Mouse (Mus musculus): Measurements from ENCODE around the gene Ina. TPM values are rescaled to one million over a fixed set of nuclear protein-coding genes. Genes with fewer than 3 reads are reported as not detected.

The Ina gene
- polyA plus RNA-seq, 1 experiment from 2014 or later, result 8.4 TPM

DNA sequence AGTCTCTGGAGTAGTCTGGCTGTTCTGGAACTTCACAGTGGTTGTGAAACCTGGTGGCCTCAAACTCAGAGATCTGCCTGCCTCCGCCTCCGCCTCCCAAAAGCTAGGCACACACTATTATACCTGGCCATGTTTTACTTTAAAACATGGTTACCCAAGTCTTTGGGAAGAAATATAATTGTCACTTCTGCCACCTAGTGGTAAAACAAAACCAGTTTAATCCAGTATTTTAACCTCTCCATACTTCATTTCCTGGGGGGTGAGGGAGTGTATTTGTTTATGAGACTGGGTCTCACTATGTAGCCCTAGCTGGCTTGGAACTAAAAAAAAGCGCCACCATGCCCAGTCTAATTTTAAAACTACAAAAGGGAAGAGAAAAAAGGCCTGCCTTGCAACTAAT, 29.1 kb downstream of the Ina start:
- no peaks in the 10 kb centered on the region for H3K9me3 ChIP-seq
- H3K9ac ChIP-seq, result no peak overlapping the region
- no peak overlapping the region for H3K4me3 ChIP-seq
- no peaks in the 10 kb centered on the region for H3K27me3 ChIP-seq
- H3K4me2 ChIP-seq, result no peak overlapping the region
- peaks cover 65% of the 10 kb centered on the region for H3K36me3 ChIP-seq
- WGBS, result 87% methylated on average over 3 of the region's 3 CpGs
- ATAC-seq (ENCODE audit: insufficient number of reproducible peaks, insufficient read depth, low FRiP score, low TSS enrichment, low read depth), result no peak
- H3K4me1 ChIP-seq, result no peaks in the 10 kb centered on the region
- H3K27ac ChIP-seq, result no peak overlapping the region

- Histone ChIP-seq H3K9me3 (no peaks in the 10 kb centered on the region), H3K36me3 (peaks cover 43% of the 10 kb centered on the region)
- ATAC-seq (ENCODE audit: insufficient number of reproducible peaks, insufficient read depth, low FRiP score, low TSS enrichment, low read depth), result no peak
These were observed 31.8 kb downstream of the Ina start for GRCm38 (mm10) chr19:47046343-47046742.

GRCm38 (mm10) chr19:47047236-47047833, 32.8 kb downstream of the Ina start:
- Histone ChIP-seq H3K9ac (no peak overlapping the region), H3K27ac (no peak overlapping the region), H3K9me3 (no peaks in the 10 kb centered on the region), H3K27me3 (no peaks in the 10 kb centered on the region), H3K4me2 (no peak overlapping the region), H3K4me1 (peaks cover 17% of the 10 kb centered on the region), H3K36me3 (peaks cover 40% of the 10 kb centered on the region), H3K4me3 (no peak overlapping the region)
- 78% methylated on average over 13 of the region's 13 CpGs for WGBS
- no peak for ATAC-seq (ENCODE audit: insufficient number of reproducible peaks, insufficient read depth, low FRiP score, low TSS enrichment, low read depth)

More at GRCm38 (mm10) chr19:47046343-47046742, 31.8 kb downstream of the Ina start:
- H3K4me2 ChIP-seq, result no peak overlapping the region
- H3K4me3 ChIP-seq, result no peak overlapping the region
- no peak overlapping the region for H3K27ac ChIP-seq
- peaks cover 17% of the 10 kb centered on the region for H3K4me1 ChIP-seq
- H3K9ac ChIP-seq, result no peak overlapping the region
- no peaks in the 10 kb centered on the region for H3K27me3 ChIP-seq
- WGBS, result 85% methylated on average over 1 of the region's 1 CpGs

- Histone ChIP-seq H3K9ac (no peak overlapping the region), H3K27me3 (no peaks in the 10 kb centered on the region), H3K27ac (no peak overlapping the region), H3K4me2 (peak overlapping the region; percentile 81), H3K4me1 (peaks cover 17% of the 10 kb centered on the region), H3K36me3 (peaks cover 32% of the 10 kb centered on the region), H3K9me3 (no peaks in the 10 kb centered on the region), H3K4me3 (peak overlapping the region; percentile 70; the same call in 1 of the 2 replicates)
- ATAC-seq (ENCODE audit: insufficient number of reproducible peaks, insufficient read depth, low FRiP score, low TSS enrichment, low read depth), result no peak
- 60% methylated on average over 4 of the region's 4 CpGs for WGBS
These were observed 34.6 kb downstream of the Ina start for GRCm38 (mm10) chr19:47049061-47049460.

GRCm38 (mm10) chr19:47049840-47050239, 35.3 kb downstream of the Ina start:
- Histone ChIP-seq H3K36me3 (peaks cover 28% of the 10 kb centered on the region), H3K9me3 (no peaks in the 10 kb centered on the region), H3K9ac (peak overlapping the region; percentile 84), H3K27ac (peak overlapping the region; percentile 93), H3K27me3 (no peaks in the 10 kb centered on the region), H3K4me1 (peaks cover 17% of the 10 kb centered on the region), H3K4me2 (peak overlapping the region; percentile 81), H3K4me3 (peak overlapping the region; percentile 70)
- WGBS, result 5% methylated on average over 7 of the region's 7 CpGs
- no peak for ATAC-seq (ENCODE audit: insufficient number of reproducible peaks, insufficient read depth, low FRiP score, low TSS enrichment, low read depth)

DNA sequence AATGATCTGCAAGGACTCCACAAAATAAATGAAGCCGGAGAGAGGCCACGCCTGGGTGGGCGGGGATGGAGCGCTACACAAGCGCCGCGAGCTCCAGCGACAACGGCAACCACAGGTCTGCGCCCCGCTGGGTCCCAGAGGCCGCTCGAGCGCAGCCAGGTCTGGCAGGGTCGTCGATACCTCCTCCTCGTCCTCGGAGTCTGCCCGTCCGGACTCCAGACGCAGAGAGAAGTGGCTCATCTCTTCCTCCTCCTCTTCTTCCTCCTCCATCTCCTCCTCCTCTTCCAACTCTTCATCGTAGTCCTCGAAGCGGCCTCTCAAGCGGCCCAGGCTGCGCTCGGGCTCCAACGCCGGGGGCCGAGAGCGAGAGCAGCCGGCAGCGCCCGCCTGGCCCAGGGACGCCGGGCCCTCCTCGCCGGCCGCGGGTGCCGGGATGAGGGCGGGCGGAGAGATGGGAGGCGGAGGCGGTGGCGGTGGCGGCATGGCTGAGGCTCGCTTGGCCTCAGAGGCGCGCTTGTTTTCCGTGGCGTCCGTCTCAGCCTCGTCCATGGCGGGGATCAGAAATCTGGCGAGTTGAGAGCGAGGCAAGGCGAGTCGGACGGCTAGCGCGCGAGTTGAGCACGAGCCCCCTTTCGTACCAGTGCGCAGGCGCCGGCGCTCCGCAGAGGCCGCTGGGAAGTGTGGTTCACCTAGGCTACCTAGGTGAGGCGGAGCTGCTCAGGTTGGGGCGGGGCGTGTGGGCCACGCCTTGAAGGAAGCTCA, 36.0 kb downstream of the Ina start, which contains the start of gene Pcgf6:
Gene Pcgf6 (minus strand): TSS at position 636 of the 762 bp plus-strand sequence.
- Histone ChIP-seq H3K36me3 (peaks cover 24% of the 10 kb centered on the region), H3K4me2 (peak within 1 kb of the TSS; percentile 81), H3K27ac (peak within 1 kb of the TSS; percentile 93), H3K4me1 (peaks cover 17% of the 10 kb centered on the region), H3K9me3 (no peaks in the 10 kb centered on the region), H3K4me3 (peak within 1 kb of the TSS; percentile 70), H3K27me3 (no peaks in the 10 kb centered on the region), H3K9ac (peak within 1 kb of the TSS; percentile 84)
- peak; percentile 85 for ATAC-seq (ENCODE audit: insufficient number of reproducible peaks, insufficient read depth, low FRiP score, low TSS enrichment, low read depth)
- WGBS, result under 1% methylated on average over 75 of the region's 75 CpGs

DNA sequence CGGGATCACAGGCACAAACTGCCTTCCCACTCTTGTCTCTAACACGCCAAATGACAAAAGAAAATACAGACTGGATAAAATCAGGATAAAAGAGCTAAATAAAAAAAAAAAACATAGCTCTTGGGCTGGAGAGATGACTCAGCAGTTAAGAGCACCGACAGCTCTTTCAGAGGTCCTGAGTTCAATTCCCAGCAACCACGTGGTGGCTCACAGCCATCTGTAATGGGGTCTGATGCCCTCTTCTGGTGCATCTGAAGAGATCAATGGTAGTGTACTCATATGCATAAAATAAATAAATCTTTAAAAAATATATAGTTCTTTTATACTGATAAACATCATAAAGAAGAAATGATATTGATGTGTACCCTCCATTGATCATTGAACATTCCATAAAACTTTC, 38.4 kb downstream of the Ina start:
- 78% methylated on average over 4 of the region's 4 CpGs for WGBS
- Histone ChIP-seq H3K4me1 (peaks cover 17% of the 10 kb centered on the region), H3K27ac (no peak overlapping the region), H3K27me3 (no peaks in the 10 kb centered on the region), H3K9ac (no peak overlapping the region), H3K4me3 (no peak overlapping the region), H3K4me2 (no peak overlapping the region), H3K9me3 (no peaks in the 10 kb centered on the region), H3K36me3 (no peaks in the 10 kb centered on the region)
- ATAC-seq (ENCODE audit: insufficient number of reproducible peaks, insufficient read depth, low FRiP score, low TSS enrichment, low read depth), result no peak

DNA sequence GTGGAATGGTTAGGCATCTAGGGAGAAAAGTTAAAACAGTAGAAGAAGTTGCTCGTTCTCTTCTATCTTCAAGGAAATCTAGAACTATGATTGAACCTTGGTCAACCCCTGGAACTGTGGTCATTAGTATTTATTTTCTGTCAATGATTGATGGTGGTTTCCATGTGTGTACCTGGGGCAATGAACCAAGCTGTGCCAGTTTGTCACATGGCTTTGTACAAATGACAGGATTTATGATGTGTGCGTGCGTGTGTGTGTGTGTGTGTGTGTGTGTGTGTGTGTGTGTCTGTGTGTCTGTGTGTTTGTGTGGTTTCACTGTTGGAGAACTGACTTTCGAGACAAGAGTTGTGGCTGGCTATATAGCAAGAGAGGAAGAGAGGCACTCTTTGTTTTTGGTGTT, 39.0 kb downstream of the Ina start:
- H3K4me3 ChIP-seq, result no peak overlapping the region
- H3K4me2 ChIP-seq, result no peak overlapping the region
- WGBS, result 83% methylated on average over 4 of the region's 4 CpGs

DNA sequence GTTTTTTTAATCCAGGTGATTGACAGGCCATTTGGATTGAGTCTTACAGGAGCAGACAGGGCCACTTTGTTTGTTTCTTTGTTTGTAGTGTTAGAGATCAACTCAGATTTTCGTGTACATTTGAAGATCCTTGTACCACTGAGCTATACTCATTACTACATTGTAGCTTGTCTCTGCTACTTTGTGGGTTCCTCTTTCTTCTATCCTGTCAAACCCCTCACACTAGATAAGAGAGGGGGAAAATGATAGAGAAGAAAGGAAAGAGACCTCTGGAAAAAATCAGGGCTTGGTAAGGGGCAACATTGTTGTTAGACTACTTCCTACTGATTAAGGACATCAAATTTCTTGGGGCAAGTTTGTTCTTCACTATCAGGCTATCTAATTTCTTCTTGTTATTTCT, 43.2 kb downstream of the Ina start:
- H3K4me3 ChIP-seq, result no peak overlapping the region
- 71% methylated on average over 1 of the region's 1 CpGs for WGBS
- no peaks in the 10 kb centered on the region for H3K36me3 ChIP-seq
- no peak for ATAC-seq (ENCODE audit: insufficient number of reproducible peaks, insufficient read depth, low FRiP score, low TSS enrichment, low read depth)
- no peaks in the 10 kb centered on the region for H3K4me1 ChIP-seq
- no peak overlapping the region for H3K27ac ChIP-seq
- H3K9me3 ChIP-seq, result no peaks in the 10 kb centered on the region
- H3K27me3 ChIP-seq, result no peaks in the 10 kb centered on the region
- no peak overlapping the region for H3K9ac ChIP-seq
- no peak overlapping the region for H3K4me2 ChIP-seq

More for the DNA sequence above, 39.0 kb downstream of the Ina start:
- Histone ChIP-seq H3K4me1 (peaks cover 17% of the 10 kb centered on the region), H3K27ac (no peak overlapping the region), H3K27me3 (no peaks in the 10 kb centered on the region), H3K9ac (no peak overlapping the region), H3K9me3 (no peaks in the 10 kb centered on the region), H3K36me3 (no peaks in the 10 kb centered on the region)
- no peak for ATAC-seq (ENCODE audit: insufficient number of reproducible peaks, insufficient read depth, low FRiP score, low TSS enrichment, low read depth)

DNA sequence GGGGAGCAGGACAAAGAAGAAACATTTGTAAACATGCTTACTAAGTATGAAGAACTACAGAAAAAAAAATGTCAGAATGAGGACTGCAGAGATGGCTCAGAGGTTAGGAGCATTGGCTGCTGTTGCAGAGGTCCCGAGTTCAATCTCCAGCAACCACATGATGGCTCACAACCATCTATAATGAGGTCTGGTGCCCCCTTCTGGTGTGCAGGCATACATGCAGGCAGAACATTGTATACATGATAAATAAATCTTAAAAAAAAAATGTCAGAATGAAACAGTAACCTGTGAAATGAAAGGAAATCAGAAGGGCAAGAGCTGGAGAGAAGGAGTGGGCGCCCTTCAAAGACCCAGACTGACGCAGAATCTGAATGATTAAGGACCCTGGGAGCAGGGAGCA, 51.4 kb downstream of the Ina start:
- Histone ChIP-seq H3K4me1 (peaks cover 11% of the 10 kb centered on the region), H3K4me3 (no peak overlapping the region), H3K27me3 (no peaks in the 10 kb centered on the region), H3K9me3 (no peaks in the 10 kb centered on the region), H3K4me2 (no peak overlapping the region), H3K9ac (no peak overlapping the region), H3K36me3 (peaks cover under 1% of the 10 kb centered on the region; the same call in 1 of the 2 replicates), H3K27ac (no peak overlapping the region)
- 94% methylated on average over 3 of the region's 3 CpGs for WGBS
- ATAC-seq (ENCODE audit: insufficient number of reproducible peaks, insufficient read depth, low FRiP score, low TSS enrichment, low read depth), result no peak

- peak; percentile 68; the same call in 1 of the 2 replicates for ATAC-seq (ENCODE audit: insufficient number of reproducible peaks, insufficient read depth, low FRiP score, low TSS enrichment, low read depth)
These were observed 52.8 kb downstream of the Ina start, which contains the start of gene Taf5 for GRCm38 (mm10) chr19:47067096-47067882. Taf5 (plus strand) TSS chr19:47067746.

More at GRCm38 (mm10) chr19:47067096-47067882, 52.8 kb downstream of the Ina start, which contains the start of gene Taf5:
- Histone ChIP-seq H3K9me3 (no peaks in the 10 kb centered on the region), H3K4me3 (peak within 1 kb of the TSS; percentile 99), H3K27ac (peak within 1 kb of the TSS; percentile 90), H3K4me2 (peak within 1 kb of the TSS; percentile 72), H3K36me3 (peaks cover 15% of the 10 kb centered on the region), H3K27me3 (no peaks in the 10 kb centered on the region), H3K9ac (peak within 1 kb of the TSS; percentile 94), H3K4me1 (peaks cover 11% of the 10 kb centered on the region)
- 10% methylated on average over 49 of the region's 49 CpGs for WGBS

All from embryonic facial prominence, embryonic 13.5 days (tissue).